Mouse (Mus musculus): ENCODE measurements around the gene Rere.

DNA sequence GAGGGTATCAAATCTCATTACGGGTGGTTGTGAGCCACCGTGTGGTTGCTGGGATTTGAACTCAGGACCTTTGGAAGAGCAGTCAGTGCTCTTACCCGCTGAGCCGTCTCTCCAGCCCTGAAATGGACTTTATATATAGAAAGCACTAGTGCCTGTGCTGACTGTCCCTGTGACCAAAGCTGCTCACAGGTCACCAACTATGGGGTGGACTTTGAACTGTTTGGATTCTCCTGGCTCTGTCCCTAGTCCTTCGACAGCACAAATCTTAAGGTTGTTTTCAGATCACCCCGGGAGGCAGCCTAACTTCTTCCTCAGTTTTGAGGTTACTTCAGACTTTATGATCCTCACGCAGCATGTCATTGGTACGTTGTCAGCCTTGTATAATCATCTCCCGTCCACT lies 267.9 kb downstream of the Rere start:
- TF ChIP-seq CTCF (IDR thresholded peaks at IDR 0.05 in 2 of 3, conservative IDR thresholded peaks at IDR 0.05 in 1 of 3; ENCODE audit: control insufficient read depth in 1 of 3, insufficient read depth in 1 of 3, low read depth in 2 of 3, low read length in 3 of 3, poor library complexity in 1 of 3, severe bottlenecking in 1 of 3) = no peak
- no peak for TF ChIP-seq POLR2AphosphoS2 (IDR thresholded peaks at IDR 0.05; ENCODE audit: low read length)
- no peak for TF ChIP-seq BHLHE40 (IDR thresholded peaks at IDR 0.05; ENCODE audit: borderline replicate concordance, low read depth, low read length)
- TF ChIP-seq USF1 (IDR thresholded peaks at IDR 0.05; ENCODE audit: low read depth, low read length) = no peak

Measured in MEL (cell line).